Mouse (Mus musculus): ENCODE results near the gene Gm906. TPM values are rescaled to one million over a fixed set of nuclear protein-coding genes. Genes with fewer than 3 reads are reported as not detected.
"Not testable (repeated sequence)": the region's sequence is repeated elsewhere in the genome, so short reads cannot be mapped to it uniquely, and the experiment has no call there.

Gm906 gene
- not detected in 2 replicates for polyA plus RNA-seq (2014; fragmentation: Nextera tagmentation; extraction: Ambion mirVana)

DNA sequence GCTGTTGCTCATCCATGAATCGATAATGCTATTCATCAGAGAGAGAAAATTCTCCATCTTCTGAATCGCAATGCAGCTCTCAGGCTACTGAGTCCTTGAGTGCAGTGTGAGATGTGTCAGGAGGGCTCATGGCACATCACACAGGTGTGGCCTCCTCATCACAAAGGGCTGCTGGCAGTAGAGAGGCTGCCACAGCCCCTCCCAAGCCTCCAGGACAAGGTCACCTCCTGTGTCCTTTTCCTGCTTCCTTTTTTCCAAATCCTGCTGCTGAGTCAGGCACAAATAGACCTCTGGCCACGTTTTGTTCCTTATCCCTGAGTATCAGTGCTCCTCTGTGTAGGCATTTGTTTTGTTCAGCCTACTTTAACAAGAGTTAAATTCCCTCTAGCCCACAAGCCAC is at the start of gene Gm906:
Gene Gm906 (minus strand): TSS at position 101 of the 400 bp plus-strand sequence.
- H3K9me3 ChIP-seq (ENCODE audit: control insufficient read depth, low read length); H3K4me1 ChIP-seq (ENCODE audit: control insufficient read depth, insufficient read depth, low read length); H3K27ac ChIP-seq (ENCODE audit: low read depth, low read length); H3K4me3 ChIP-seq (ENCODE audit: low read depth, low read length); DNase-seq (ENCODE audit: low spot score, missing footprints); H3K27me3 ChIP-seq (ENCODE audit: control insufficient read depth, insufficient read depth, low read length); ATAC-seq (ENCODE audit: low FRiP score); H3K9ac ChIP-seq (ENCODE audit: low read length); H3K4me2 ChIP-seq; H3K36me3 ChIP-seq (ENCODE audit: control insufficient read depth, insufficient read depth, low read length): not testable (repeated sequence)
- WGBS: 64% methylated on average over 3 of the region's 3 CpGs

DNA sequence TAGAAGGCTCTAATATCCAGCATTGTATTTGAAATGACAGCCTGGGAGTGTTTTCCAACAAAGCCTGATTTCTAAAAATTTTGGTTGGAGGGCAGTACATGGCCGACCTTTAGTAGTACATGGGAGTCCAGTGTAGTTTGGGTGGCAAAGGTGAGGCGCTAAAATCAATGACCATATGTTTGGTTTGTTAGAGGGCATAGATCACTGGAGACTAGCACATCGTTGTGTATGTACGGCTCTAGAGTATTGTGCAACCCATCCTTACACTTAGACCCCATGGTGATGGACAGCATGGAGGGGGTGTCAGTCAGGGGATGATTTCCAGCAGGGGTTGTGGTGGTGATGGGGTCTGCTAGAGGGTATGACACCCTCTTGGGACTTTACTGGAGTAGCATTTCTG is 33.2 kb upstream of the Gm906 start:
- not testable (repeated sequence) for H3K4me1 ChIP-seq (ENCODE audit: control insufficient read depth, insufficient read depth, low read length); H3K9me3 ChIP-seq (ENCODE audit: control insufficient read depth, low read length); H3K4me3 ChIP-seq (ENCODE audit: low read depth, low read length); H3K36me3 ChIP-seq (ENCODE audit: control insufficient read depth, insufficient read depth, low read length); H3K27me3 ChIP-seq (ENCODE audit: control insufficient read depth, insufficient read depth, low read length); H3K4me2 ChIP-seq; DNase-seq (ENCODE audit: low spot score, missing footprints); ATAC-seq (ENCODE audit: low FRiP score); H3K27ac ChIP-seq (ENCODE audit: low read depth, low read length); H3K9ac ChIP-seq (ENCODE audit: low read length)
- 80% methylated on average over 1 of the region's 4 CpGs for WGBS

DNA sequence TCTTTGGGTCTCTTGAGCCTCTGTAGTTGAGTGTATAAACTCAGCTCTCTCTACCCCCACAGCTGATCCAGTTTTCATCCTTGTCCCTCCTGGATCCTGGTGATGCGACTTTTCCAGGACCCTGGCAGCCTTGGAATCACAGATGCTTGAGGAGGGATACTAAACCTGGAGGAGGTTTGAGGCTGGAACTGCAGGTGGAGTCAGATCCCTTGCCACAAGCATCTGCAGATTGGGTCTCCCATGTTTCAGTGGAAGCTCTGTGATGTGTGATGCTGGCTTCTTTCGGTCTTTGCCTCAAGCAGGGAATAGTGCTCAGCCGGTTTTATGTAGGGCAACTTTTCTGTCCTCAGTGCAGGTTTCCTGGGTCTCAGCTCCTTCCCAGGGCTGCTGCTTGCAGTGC is 13.6 kb downstream of the Gm906 start:
- WGBS: 87% methylated on average over 3 of the region's 3 CpGs

DNA sequence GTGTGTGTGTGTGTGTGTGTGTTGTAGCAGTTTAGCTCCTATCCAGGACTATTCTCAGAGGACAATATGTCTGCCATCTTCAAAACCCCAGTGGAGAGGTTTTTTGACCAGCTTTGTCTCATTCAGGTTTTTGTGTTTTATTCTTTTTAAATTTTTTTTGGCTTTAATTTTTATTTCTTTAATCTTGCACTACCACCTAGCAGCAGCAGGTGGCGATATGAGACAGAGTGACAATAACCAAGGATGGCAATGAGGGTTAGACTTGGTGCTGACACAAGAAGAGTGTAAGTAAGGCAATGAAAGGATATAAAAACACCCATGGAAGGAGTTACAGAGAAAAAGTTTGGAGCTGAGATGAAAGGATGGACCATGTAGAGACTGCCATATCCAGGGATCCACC is 38.3 kb downstream of the Gm906 start:
- not testable (repeated sequence) for H3K36me3 ChIP-seq (ENCODE audit: control insufficient read depth, insufficient read depth, low read length); H3K9me3 ChIP-seq (ENCODE audit: control insufficient read depth, low read length); H3K4me3 ChIP-seq (ENCODE audit: low read depth, low read length); H3K27me3 ChIP-seq (ENCODE audit: control insufficient read depth, insufficient read depth, low read length); H3K9ac ChIP-seq (ENCODE audit: low read length); H3K27ac ChIP-seq (ENCODE audit: low read depth, low read length); H3K4me2 ChIP-seq; H3K4me1 ChIP-seq (ENCODE audit: control insufficient read depth, insufficient read depth, low read length); ATAC-seq (ENCODE audit: low FRiP score)
- peak; percentile 88 for DNase-seq (ENCODE audit: low spot score, missing footprints)
- WGBS: 0% methylated on average over 1 of the region's 1 CpGs

More for the DNA sequence above, 13.6 kb downstream of the Gm906 start:
- Histone ChIP-seq H3K36me3 (ENCODE audit: control insufficient read depth, insufficient read depth, low read length) (no peaks in the 10 kb centered on the region), H3K27ac (ENCODE audit: low read depth, low read length) (no peak overlapping the region), H3K9me3 (ENCODE audit: control insufficient read depth, low read length) (no peaks in the 10 kb centered on the region), H3K9ac (ENCODE audit: low read length) (no peak overlapping the region), H3K4me1 (ENCODE audit: control insufficient read depth, insufficient read depth, low read length) (no peaks in the 10 kb centered on the region), H3K27me3 (ENCODE audit: control insufficient read depth, insufficient read depth, low read length) (no peaks in the 10 kb centered on the region), H3K4me2 (no peak overlapping the region), H3K4me3 (ENCODE audit: low read depth, low read length) (no peak overlapping the region)
- DNase-seq (ENCODE audit: low spot score, missing footprints) (no peak), ATAC-seq (ENCODE audit: low FRiP score) (no peak)

DNA sequence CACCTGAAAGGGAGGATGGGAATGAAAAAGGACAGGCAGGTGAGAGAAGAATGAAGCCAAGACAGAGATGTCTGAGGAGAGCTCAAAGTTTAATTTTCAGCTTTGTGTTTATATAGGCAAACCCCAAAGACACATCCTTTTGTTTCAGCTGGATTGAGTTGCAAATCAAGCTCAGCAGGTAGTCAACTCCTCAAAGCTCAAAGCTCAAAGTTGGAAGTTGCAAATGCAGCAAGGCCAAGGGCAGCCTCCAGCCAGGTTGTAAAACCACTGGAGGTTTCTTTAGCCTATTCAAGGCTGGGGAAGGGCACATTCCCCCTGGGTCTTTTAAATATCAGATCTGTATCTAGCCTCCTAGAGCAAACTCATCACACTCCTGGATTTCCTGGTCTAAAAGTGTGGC is 39.9 kb downstream of the Gm906 start:
- not testable (repeated sequence) for H3K4me3 ChIP-seq (ENCODE audit: low read depth, low read length); ATAC-seq (ENCODE audit: low FRiP score); H3K4me1 ChIP-seq (ENCODE audit: control insufficient read depth, insufficient read depth, low read length); H3K27ac ChIP-seq (ENCODE audit: low read depth, low read length); H3K4me2 ChIP-seq; H3K9ac ChIP-seq (ENCODE audit: low read length); H3K36me3 ChIP-seq (ENCODE audit: control insufficient read depth, insufficient read depth, low read length); H3K27me3 ChIP-seq (ENCODE audit: control insufficient read depth, insufficient read depth, low read length); DNase-seq (ENCODE audit: low spot score, missing footprints); H3K9me3 ChIP-seq (ENCODE audit: control insufficient read depth, low read length)

DNA sequence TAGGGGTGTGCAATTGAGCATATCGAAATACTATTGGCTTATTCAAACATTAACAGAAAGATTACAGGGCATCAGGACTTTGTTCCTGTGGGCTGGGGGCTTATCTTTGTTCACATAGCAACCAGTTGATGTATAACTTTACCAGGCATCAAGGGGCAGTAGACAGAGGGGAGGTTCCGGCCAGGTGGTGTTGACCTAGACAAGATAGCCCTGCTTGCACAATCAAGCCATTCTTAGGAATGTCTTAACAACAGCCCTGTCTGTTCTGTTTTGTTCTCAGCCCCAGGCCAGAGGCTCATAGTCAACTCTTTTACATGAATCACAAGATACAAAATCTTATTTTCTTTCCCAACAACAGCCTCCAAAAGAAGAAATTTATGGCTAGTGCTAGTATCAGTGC is 40.5 kb downstream of the Gm906 start:
- not testable (repeated sequence) for H3K36me3 ChIP-seq (ENCODE audit: control insufficient read depth, insufficient read depth, low read length); ATAC-seq (ENCODE audit: low FRiP score); H3K27me3 ChIP-seq (ENCODE audit: control insufficient read depth, insufficient read depth, low read length); H3K9ac ChIP-seq (ENCODE audit: low read length); H3K9me3 ChIP-seq (ENCODE audit: control insufficient read depth, low read length); H3K27ac ChIP-seq (ENCODE audit: low read depth, low read length); H3K4me1 ChIP-seq (ENCODE audit: control insufficient read depth, insufficient read depth, low read length); DNase-seq (ENCODE audit: low spot score, missing footprints); H3K4me2 ChIP-seq; H3K4me3 ChIP-seq (ENCODE audit: low read depth, low read length)
- WGBS: 86% methylated on average over 2 of the region's 2 CpGs

DNA sequence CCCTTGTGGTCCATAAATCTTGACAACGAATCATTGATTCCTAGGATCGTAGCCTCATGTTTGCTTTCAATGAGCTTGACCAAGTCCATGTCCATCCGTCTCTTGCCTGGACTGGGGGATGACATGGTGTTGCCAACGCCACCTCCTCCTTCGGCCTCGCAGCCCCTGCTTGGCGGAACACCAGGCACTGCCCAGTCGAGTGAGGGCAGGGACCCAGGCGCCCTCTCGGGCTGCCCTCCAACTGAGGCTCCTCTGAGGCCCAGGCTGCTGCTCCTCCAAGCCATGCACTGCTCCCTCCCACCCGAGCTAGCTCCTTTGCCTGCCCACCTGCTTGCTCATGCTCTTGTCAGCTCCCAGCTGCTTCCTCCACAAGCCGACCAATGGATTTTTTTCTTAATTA is 42.1 kb downstream of the Gm906 start:
- no peaks in the 10 kb centered on the region for H3K4me1 ChIP-seq (ENCODE audit: control insufficient read depth, insufficient read depth, low read length)
- H3K9me3 ChIP-seq (ENCODE audit: control insufficient read depth, low read length): no peaks in the 10 kb centered on the region
- WGBS: 92% methylated on average over 12 of the region's 12 CpGs
- H3K36me3 ChIP-seq (ENCODE audit: control insufficient read depth, insufficient read depth, low read length): no peaks in the 10 kb centered on the region
- H3K27me3 ChIP-seq (ENCODE audit: control insufficient read depth, insufficient read depth, low read length): no peaks in the 10 kb centered on the region
- no peak overlapping the region for H3K27ac ChIP-seq (ENCODE audit: low read depth, low read length)
- H3K4me2 ChIP-seq: no peak overlapping the region
- no peak overlapping the region for H3K9ac ChIP-seq (ENCODE audit: low read length)
- no peak overlapping the region for H3K4me3 ChIP-seq (ENCODE audit: low read depth, low read length)
- DNase-seq (ENCODE audit: low spot score, missing footprints): no peak
- no peak for ATAC-seq (ENCODE audit: low FRiP score)

DNA sequence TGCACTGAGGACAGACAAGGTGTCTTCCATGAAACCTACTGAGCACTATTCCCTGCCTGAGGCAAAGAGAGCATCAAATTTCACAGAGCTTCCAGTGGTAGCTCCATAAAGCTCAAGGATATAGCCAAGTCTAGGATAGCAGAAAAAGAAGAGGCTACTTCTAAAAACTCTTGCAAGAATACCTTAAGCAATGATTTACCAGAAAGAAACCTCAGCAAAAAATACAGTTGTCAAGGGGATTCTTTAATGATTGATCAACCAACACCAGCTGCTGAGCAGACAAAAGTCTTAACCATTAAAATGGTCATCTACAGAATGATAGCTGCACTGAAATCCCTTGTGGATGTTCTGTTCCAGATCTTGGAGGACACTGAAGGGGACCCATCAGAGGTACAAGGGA is 53.3 kb downstream of the Gm906 start:
- H3K9ac ChIP-seq (ENCODE audit: low read length); H3K27ac ChIP-seq (ENCODE audit: low read depth, low read length); ATAC-seq (ENCODE audit: low FRiP score); H3K27me3 ChIP-seq (ENCODE audit: control insufficient read depth, insufficient read depth, low read length); H3K4me1 ChIP-seq (ENCODE audit: control insufficient read depth, insufficient read depth, low read length); H3K36me3 ChIP-seq (ENCODE audit: control insufficient read depth, insufficient read depth, low read length); DNase-seq (ENCODE audit: low spot score, missing footprints); H3K4me3 ChIP-seq (ENCODE audit: low read depth, low read length); H3K4me2 ChIP-seq; H3K9me3 ChIP-seq (ENCODE audit: control insufficient read depth, low read length): not testable (repeated sequence)

All from midbrain, embryonic 11.5 days (tissue).